Mouse (Mus musculus) thymus, postnatal 4 days (tissue): ENCODE measurements at regions not wholly inside any gene's neighbourhood (a gene's known extent, or its start where the extent isn't known, plus 50 kb on each side); places are given as distances from the start of the nearest gene placed in this dataset.
A peak's percentile ranks its signal among the peaks of the same experiment; 100 is the strongest.
"Not testable (repeated sequence)": the region's sequence is repeated elsewhere in the genome, so short reads cannot be mapped to it uniquely, and the experiment has no call there.

Experiments
- DNase-seq: peaks from one replicate; pipeline ENCODE4 v3.0.0; 2021

DNA sequence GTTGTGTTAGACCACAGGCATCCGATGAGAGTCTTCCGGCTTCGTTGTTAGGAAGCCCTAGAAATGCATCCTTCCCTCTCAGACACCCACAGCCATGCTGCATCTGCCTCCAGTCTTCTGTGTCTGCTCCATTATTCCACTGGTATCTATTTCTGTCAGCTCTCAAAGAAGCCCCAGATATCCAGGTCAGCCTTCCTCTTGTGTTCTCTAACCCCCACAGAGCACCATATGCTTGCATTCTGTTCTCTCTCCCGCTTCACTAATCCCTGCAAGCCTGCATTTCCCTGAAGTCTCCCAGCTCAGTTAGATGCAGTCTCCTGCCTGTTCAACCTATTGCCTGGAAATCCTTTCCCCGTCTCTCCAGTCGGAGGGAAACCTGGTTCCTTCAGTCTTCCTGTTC lies 53.6 kb upstream of the Wdfy3 start:
- DNase-seq, result no peak

DNA sequence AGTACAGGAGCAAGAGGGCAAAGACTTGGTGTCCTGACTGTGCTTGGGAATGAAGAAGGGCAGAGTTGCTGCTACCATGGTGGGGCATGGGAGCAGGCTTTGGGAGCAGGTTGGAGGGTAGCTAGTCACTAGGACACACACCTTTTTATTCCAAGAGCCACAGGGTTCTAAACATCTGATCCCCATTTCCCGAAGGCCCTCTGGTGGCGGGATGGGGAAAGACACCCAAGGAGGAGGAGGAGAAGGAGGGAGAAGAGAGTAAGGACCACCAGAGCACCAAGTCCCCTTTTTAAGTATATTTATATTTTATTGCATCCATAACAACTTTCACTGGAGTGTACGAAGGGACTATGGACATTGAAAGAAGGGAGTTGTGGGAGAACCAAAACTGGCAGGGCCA lies 57.0 kb upstream of the Wdfy3 start:
- DNase-seq, result peak; percentile 57

DNA sequence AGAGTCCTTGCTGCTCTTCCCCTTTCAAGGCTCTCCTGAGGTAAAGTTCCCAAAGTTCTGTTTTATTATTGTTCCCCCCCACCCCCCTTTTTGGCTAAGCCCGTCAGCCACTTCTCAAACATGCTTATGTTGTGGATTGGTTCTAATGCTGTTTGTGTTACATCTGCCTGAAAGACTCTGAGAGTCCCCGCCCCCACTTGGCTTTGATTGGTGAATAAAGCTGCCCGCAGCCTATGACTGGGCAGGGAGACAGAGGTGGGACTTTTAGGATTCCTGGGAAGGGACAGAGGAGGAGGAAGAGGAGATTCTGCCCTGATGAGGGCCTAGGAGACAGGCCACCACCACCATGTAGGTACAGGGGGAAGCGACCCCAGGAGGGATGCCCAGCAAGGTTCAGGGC lies 78.3 kb upstream of the Wdfy3 start:
- no peak for DNase-seq

DNA sequence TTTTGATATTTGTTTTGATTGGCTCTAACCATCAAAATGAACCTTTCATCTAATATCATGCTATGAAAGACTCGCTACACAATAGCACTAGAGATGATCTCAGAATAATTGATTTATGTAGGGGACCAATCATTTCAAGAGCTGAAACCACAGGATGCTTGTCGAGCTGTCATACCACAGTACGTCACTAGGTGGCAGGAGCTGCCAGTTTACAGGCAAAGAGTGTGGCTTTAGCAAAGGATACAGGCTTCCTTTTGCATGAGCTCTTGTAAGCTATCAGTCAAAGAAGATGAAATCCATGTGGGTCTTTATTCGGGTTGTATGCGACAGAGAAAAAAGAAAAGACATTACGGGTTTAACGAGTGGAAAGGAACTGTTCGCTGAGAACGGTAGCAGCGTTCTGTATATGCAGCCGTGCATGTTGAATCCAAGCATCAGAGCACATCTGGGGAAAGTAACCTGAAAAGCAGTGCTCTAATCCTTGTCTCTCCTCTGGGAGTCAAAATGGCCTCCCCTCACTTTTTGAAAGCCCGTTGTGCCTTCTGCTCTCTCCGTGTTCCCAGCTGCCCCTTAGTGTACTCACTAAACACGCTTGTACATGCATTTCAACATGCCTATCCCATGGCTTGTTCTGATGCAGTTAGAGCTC lies 79.9 kb upstream of the Wdfy3 start:
- peak; percentile 78 for DNase-seq

DNA sequence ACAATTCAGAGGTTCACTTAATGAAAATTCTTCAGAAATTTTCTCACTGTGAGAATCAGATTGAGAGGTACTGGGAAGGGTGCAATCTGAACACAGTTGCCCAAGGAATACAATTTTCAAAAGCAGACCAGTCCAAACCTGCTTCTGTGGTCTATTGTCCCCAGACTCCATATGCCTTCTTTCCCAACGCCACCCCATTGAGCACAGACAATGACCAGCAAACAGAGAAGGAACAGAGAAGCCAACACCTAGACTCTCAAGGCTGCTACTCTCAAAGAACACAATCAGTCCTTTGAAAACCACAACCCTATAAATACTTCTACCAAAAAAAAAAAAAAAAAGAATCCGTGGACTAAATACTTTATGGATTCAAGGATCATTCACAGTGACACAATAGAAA lies 89.9 kb upstream of the Wdfy3 start:
- DNase-seq, result no peak

DNA sequence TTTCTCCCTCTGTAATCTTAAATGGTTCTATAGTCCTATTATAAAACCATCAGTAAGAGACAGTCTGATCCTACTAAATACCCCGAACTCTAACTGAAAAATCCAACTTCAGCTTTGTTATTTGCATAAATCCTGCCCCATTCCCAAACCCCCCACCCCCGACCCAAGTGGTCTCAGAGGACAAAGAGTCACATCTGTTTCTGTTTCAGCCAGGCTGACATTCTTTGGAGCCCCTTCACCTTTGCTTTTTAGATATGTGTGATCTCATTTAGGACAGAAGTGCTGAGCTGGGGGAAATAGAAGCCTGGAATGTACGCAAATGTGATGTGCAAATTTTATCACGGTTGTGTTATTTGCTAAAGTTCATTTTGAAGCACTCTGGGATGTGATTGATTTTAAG lies 98.3 kb upstream of the Wdfy3 start:
- no peak for DNase-seq

DNA sequence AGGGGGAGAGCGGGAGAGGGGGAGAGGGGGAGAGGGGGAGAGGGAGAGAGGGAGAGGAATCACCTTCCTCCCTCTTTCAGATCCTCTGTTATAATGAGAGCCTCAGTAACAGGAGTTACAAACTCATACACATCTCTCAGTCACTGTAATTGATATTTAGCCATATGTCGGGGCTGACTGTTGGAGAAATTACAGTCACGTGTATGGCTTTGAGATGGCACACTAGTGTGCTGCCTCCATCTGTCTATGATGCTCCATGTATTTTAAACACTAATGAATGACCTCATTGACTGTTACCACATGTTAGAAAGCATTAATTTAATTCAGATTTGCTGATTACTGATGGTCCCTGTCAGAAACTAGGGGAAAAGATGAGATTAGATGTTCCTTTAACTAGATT lies 102.1 kb upstream of the Wdfy3 start:
- DNase-seq, result no peak

DNA sequence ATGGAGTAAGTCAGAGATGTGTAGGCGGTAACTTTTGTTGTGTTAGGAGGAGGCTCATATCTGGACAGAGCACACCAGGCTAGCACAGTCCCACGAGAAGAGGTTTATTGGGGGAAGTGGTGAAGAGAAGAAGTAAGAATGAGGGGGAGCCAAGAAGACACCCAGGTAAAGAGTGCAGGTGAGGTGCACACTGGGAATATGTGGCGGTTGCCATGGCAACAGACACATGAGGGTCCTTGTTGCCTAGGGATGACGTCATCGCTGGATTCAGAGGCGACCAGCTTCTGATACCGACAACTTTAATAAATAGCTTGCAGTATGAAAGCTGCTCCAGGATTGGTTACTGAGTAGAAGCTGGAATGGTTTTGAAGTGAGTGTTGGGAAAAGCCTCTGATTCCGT lies 110.5 kb upstream of the Wdfy3 start:
- DNase-seq, result no peak

DNA sequence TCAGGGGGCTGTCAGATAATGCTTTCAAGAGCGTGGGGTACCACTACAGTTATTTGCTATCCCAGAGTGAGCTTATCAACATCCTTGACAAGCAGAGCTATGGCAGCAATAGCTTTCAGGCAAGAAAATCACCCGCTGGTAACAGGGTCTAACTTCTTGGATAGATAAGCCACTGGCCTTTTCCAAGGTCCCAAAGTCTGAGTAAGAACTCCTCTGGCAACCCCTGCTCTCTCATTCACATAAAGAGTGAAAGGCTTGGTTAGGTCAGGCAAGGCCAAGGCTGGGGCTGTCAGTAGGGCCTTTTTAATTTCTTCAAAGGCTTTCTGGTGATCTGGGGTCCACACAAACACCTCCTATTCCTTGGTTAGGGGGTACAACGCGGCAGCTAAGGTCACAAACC lies 119.2 kb upstream of the Wdfy3 start:
- not testable (repeated sequence) for DNase-seq

DNA sequence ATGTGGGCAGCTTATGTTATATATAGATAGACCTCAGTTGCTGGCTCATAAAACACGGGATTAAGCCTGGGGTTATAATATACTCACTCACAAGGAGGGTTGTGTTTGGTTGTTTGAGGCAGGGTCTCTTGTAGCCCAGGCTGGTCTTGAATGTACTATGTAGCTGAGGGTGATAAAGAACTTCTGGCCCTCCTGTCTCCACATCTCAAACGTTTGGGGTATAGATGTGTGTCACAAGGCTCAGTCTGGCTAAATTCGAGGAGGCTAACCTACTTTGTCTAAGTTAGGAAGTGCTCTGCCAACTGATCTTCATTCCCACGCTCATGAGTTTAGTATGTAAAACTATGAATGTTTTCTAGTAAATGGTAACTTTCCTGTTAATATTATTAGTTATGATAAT lies 136.7 kb upstream of the Wdfy3 start:
- DNase-seq, result no peak

DNA sequence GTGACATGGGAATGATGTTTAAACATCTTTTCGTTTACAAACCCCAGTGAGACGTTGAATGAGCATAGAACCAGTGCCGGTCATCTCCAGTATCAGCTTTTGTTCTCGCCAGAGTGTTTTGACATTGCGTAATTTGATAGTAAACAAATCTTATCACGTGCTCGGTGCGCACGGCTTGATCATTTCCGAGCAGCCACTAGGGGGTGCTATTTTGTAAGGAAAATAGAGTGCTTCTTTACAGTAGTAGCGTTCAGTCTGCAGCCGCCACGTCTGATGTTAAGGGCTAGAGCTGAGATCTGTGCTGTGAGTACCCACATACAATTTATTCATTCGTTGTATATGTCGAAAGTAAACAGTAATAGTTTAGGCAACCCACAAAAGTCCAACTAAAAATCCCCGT lies 137.2 kb upstream of the Wdfy3 start:
- peak; percentile 73 for DNase-seq

DNA sequence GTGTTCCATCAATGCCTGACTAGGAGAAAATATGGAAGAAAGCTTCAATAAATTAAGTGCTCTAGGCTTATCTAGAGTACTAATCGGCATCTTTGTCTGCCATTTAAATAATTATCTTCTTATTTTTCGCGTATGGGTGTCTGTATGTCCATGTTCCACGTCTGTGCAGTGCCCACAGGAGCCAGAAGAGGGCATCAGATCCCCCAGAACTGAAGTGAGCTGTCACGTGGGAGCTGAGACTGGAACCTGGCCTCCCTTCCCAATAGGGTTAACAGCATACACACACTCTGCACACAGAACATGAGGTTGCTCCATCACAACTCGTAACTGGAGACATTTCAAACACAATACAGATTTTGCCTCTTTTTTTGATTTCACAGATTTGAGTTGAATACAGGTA lies 143.4 kb upstream of the Wdfy3 start:
- DNase-seq, result peak; percentile 53

DNA sequence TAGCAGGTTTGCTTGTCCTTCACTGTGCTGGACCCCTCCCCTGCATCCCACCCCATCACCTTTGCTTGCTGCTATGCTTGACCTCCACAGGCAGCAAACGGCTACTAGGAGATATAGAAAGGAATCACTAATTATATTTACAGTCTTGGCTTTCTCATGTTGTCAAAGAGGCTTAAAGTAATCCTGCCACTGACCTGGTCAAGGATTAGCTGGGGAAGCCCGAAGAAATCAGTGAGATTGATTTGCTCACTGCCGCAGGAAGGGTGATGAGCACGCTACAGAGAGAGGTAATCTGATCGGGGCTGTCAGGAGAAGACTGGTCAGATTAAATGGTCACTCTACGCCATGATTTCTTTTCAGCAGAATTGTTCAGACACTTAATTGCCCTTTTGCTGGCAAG lies 157.4 kb upstream of the Wdfy3 start:
- no peak for DNase-seq

DNA sequence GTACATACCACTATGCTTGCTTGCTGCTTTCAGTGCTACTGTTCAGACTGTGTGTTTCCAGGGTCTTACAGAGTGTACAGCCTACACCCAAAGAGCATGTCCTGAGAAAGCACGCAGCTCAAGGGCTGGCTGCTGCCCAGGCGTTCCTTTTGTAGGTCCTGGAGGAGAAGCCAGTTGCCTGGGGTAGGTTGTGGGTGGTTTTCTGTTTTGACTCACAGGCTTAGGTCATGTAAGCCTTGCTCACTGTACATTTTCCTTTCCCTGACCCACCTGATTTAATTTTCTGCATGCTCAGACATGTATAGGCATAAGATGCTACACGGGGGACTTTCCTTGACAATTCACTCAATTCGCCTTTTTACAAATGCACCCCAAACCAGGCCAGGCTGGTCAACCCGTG lies 172.9 kb upstream of the Wdfy3 start:
- DNase-seq, result no peak

DNA sequence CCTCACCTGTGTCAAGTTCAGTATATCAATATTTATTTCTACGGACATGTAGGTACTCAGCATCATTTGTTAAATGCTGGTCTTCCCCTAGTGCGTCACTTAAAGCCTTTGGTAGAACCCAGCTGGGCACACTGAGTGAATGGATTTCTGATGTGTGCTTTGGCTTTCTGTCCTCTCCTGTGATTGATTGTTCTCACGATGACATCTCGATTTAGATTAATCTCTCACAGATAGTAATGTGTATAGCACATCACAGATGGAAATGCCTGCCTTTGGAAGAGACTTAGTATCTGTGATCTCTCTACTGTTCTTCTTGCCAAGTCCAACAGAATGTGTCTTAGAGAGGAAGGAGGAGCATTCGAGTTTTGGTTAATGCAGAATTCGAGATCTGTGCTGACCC lies 175.0 kb upstream of the Wdfy3 start:
- DNase-seq, result no peak

DNA sequence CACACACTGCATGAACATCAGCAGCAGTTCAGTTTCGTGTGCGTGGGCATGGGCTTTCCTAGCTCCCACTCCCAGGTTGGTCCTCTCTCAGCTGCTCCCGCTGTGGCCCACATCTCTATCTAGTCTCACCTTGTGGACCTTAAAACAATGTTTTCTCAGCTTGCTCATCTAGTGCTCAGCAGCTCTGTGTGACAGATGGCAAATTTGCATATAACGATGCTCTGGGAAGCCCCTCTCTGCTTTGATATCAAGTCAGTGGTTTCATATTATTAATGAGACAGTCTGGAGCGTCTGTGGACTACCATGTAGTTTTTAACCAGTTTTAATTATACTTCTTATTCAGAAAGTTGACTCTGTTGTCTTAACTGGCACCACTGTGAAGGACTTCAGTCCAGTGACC lies 179.0 kb upstream of the Wdfy3 start:
- no peak for DNase-seq

DNA sequence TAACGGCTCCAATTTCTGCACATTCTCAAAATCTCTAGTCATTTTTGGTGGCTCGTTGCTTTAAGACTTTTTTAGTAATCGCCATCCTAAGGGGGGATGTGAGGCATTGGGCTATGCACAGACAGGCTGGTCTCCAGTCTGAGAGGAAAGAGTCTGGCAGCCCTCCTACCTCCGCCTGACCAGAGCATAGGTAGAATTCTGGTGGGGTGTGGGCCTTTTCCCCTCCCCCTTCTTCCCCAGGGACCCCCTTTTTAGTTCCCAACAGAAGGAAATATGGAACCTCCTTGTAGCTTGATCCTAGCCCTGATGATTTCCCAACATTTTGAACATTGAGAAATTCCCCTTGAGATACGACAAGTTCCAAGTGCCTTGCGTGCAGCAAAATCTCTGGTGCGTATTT lies 181.4 kb upstream of the Wdfy3 start:
- DNase-seq, result no peak

DNA sequence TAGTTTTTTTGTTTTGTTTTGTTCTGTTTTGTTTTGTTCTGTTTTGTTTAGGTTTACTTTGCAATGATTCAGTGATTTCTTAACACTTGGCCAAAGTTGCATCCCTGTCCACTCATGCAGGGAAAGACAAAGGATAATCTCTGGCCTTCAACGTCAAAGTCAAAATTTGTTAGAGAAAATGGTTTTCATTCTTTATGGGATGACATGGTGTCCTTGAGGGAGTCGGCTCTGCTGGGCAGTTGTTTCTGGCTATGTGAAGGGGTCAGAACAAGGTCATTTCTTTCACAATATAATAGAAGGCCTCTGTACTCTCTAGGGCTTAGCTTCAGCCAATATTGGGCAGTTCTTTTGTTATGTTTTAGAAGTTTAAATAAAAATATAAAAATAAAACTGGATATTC lies 184.1 kb upstream of the Wdfy3 start:
- no peak for DNase-seq

DNA sequence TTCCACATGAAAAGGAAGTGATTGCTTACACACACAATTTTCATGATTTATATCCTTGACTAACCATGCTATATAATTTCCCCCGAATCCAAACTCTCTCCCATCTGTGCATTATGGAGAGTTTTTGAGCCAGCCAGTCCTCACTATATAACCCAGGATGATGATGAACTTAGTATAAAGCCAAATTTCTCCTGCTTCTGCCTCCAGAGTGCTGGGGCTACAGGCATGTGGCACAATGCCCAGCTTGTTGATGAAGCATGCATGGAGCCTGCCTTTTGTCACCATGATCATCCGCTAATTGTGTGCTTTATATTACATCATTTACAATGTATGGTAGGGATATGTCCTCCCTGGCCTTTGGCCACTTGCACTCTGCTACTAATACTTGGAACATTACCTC lies 187.4 kb upstream of the Wdfy3 start:
- no peak for DNase-seq

DNA sequence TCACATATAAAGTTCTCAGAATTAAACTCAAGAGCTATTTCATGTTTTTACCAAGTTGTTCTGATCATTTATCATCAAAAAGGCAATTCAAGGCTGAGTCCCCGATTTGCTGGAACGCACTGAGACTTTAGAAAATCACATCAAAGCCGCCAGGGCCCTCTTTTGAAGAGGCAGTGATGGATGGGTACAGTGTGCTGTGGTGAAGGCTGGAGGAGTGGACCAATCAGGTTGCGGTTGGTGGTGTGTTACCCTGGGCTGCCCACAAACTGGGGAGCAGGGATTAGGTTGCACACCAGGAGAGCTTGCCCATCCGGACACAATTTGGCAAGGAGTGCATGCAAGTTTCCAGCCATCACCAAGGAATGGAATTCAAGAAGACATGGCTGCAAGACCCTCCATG lies 191.9 kb upstream of the Wdfy3 start:
- no peak for DNase-seq

DNA sequence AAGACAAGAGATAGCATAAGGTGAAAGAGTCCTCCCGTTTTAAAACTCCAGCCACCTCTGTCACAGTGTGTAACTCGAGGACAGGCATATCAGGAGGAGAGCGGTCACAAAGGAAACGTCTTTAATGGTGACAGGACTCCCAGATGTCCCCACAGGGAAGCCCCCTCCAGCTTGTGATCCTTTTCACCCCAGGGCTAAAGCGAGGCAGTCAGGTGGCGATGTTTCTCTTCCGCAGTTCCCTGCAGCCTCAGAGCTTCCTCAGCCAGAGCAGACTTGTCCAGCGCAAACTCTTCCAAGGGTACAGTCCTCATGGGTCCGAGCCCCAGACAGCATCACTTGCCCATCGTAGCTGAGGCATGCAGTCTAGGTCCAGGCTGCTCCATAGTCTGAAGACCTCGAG lies 196.7 kb upstream of the Wdfy3 start:
- no peak for DNase-seq

DNA sequence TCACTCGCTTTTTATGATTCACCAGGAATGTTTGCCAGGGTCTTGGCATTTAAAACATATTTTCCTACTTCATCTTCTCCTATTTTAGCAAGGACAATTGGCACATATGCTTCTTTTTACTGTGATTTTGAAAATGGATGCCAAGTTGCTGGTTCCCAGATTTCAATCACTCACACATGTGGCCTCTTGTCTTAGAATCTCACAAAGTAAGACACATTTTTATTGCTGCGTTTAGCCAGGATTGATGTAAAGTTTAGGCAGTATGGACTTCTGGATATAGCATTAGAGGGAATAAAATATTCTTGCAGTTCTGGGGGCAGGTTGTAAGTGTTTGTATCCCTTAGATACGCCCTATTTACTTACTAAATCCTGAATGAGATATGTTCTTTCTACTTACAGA lies 197.4 kb upstream of the Wdfy3 start:
- no peak for DNase-seq

DNA sequence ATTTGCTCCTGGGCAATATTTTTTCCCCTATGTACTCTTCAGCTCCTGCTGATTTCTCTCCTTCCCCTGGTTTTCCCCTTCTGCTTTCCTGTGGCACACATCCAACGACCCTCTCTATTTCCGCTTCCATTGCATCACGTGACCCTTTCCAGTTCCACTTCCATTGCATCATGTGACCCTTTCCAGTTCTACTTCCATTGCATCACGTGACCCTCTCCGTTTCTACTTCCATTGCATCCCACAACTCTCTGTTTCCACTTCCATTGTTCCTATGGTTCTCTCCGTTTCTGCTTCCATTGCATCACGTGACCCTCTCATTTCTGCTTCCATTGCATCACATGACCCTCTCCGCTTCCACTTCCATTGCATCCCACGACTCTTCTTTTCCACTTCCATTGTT lies 199.5 kb upstream of the Wdfy3 start:
- no peak for DNase-seq

DNA sequence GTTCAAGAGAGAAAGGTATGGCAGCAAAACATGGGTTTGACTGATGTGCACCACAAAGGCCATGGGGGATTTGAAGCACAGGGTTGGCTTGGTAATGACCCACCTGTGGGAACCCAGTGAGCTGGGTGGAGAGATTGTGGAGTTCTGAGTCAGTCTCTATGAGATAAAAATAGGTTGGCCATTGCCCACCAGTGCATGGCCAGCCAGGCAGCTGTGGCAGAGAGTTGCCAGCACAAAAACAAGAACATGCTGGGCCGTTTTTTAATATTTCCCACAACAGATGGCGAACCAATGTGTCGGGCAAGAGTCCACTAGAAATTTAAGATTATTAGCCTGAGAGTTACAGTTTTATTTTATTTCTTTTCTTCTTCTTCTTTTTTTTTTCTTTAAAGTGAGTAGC lies 205.6 kb upstream of the Arhgap24 start:
- DNase-seq, result no peak

DNA sequence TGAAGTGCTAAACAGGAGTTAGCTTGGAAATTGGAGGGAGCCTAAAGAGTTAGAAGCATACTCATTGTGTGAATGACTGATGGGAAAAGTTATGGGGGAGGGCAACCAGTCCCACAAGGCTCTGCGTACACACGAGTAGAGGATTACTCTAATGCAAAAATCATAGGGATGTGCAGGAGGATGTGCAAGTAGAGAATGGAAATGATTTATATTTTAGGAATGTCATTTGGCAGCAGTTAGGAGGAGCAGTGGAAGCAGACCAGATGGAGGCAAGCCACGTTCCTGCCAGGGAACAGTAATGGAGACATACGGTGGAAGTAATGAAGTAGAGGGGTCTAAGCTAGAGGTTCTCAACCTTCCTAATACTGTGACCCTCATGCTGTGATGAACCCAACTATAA lies 194.1 kb upstream of the Arhgap24 start:
- DNase-seq, result no peak

DNA sequence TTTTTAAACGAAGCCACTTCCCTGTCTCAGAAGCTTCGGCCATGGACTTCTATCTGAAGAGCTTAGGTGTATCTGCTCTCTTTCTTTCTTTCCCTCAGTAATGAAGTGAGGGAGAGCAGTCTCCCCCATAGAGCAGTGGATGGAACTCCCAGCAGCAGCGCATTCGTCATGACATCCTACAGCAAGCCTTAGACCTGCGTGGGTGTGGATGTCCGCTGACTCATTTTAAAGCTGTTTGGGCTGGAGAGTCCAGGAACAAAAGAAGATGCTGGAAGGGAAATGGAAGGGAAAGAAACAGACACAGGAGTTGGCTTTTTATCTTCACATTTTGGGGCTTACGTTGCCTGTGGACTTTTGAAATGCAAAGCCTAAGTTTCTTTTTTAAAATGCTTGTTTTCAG lies 190.3 kb upstream of the Arhgap24 start:
- no peak for DNase-seq
